Mouse (Mus musculus): ENCODE data around the gene Fbln1. TPM values are rescaled to one million over a fixed set of nuclear protein-coding genes. Genes with fewer than 3 reads are reported as not detected.

Fbln1 gene
- total RNA-seq (2023) = under 1 TPM; 0.97 TPM

DNA sequence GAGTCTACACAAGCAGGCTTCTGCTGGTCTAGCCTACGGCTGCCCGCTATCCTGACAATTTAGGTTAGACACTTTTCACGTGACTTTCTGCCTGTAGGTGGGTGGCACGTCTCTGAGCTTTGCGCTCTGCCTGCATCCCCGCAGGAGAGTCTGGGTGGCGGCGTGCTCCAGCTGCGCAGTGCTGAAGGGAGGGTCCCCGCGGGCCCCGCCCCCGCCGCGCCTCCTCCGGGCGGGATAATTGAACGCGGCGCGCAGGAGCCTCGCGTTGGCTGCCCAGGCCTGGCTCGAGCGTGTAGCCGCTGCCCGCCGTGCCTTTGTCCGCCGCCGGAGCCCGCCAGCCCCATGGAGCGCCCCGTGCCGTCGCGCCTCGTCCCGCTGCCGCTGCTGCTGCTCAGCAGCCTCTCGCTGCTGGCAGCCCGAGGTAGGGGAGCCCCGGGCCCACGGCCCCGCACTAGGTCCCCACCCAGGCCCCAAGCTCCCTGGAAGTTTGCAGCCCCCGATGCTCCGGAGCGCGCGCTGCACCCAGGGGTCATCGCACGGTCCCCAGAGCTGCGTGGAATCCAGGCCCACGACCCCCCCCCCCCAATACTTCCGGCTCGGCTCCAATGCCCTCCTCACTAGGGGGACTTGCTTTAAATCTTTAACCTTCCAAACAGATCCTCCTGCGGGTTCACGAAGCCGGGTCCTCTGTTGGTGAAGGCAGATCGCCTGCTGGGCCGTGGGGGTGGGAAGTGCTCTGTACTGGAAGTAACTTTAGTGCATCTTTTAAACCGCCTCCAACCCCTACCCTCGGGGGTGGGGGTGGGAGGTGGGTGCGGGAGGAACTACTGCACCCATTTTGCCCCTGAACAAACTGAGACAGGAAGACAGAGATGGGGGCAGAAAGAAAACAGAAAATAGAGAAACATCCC lies at the start of gene Fbln1:
Fbln1 (plus strand) TSS at position 158 of the 911 bp plus-strand sequence.

DNA sequence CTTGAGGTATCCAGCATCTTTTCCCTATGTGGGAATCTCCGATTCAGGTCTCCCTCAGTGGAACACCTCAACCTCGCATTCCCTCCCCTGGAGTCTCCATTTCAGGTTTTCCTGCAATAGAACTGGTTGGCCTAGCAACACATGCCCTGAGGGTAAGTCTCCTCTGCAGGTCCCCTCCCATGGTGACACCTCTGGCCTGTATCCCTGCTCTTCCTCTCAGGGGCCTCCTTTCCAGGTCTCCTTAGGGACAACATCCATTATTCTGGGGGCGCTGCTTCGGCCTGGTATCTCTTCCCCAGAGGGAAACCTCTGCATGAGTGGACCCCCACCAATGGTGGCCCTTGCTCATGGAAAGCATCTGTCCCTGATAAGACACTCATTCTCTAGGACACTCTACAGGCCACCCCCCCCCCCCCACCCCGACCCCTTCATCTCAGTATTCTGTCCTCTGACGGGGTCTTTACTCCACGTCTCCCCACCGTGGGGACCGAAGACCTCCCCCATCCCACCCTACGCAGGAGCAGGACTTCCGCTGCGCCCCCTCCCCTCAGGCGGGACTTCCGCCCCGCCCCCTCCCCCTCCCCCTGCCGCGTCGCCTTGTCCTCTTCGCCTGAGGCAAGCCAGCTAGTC lies 130.0 kb downstream of the Fbln1 start, which contains the start of gene Atxn10:
Atxn10 (plus strand) TSS at position 575 of the 630 bp plus-strand sequence.

Other genes with a start within 250 kb of the Fbln1 start
- 100 to 1,000 TPM; 169 to 186 TPM for gene 5031439G07Rik, start 217.4 kb upstream of the Fbln1 start, total RNA-seq (2023)
- gene Upk3a, start 188.8 kb upstream of the Fbln1 start, total RNA-seq (2023) = not detected
- gene Fam118a, start 177.0 kb upstream of the Fbln1 start, total RNA-seq (2023) = 1 to 10 TPM; 6.7 to 8.8 TPM
- gene Smc1b, start 74.0 kb upstream of the Fbln1 start, total RNA-seq (2023) = 1 to 10 TPM; 5.8 to 8.4 TPM
- gene Ribc2, start 73.9 kb upstream of the Fbln1 start, total RNA-seq (2023) = not detected
- gene Atxn10, start 130.3 kb downstream of the Fbln1 start, total RNA-seq (2023) = 10 to 100 TPM; 51.7 to 56.5 TPM